Comparison of ENCODE assay signal across 11 mouse cellular contexts in the genomic region with DNA sequence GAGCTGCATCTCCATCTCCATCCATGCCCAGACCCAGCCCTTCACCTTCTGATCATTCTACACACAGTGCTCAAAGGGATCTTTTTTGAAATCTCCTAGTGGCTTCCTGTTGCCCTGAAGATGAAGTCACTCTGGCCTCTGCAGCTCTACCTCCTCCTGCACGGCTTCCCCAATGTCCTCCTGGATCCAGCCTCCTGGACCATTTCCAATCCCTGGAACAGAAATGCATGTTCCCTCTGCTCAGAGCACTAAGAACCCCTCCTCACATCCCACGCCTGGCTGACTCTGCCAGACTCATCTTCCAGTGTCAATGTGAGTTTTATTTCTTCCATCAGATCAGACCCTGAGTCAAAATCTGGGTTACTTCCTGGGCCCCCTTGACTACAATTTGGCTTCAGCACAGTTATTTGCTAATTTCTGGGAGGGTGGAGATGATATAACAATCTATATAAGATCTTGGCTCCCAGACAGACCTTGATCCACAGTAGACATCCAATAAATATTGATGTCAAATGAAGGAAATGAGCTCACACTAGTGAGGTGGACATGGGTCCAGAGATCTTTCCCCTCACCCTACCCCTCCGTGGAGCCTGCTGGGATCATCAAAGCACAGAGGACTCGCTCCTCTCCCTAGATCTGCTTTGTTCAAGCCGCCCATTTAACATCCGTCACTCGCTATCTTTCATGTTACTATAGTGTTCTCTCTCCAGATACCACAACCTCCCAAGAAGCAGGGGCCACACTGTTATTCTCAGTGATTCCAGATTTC. TPM values are rescaled to one million over a fixed set of nuclear protein-coding genes. Genes with fewer than 3 reads are reported as not detected.
DNase-seq lines count a peak whose midpoint lies in the region; ATAC-seq and TF ChIP-seq lines count a peak whose summit lies in the region.
"Had no signal": no experiment of that assay in that cellular context is flagged by ENCODE, and none has a peak within 500 bp of the region (broad histone marks: within the 10 kb centered on the region; RNA-seq: fewer than 3 reads in every experiment).

No protein-coding gene starts in this region.

- H3K27ac ChIP-seq in intestine, embryonic 14.5 days (ENCODE audit: low read depth), result no peak overlapping the region
- H3K27ac ChIP-seq in intestine, postnatal 0 days (ENCODE audit: low read depth, low read length), result no peak overlapping the region
- H3K27ac ChIP-seq in liver, embryonic 11.5 days (ENCODE audit: low read depth, low read length), result no peak overlapping the region
- H3K27ac ChIP-seq: kidney, postnatal 0 days had no signal

- intact Hi-C loops in left cerebral cortex, postnatal 36 days (cut with DNase I), result no loop called here
- intact Hi-C loops in heart, postnatal 14 days (cut with DNase I), result no loop called here

- peak; percentile 46 for DNase-seq in intestine, embryonic 14.5 days (ENCODE audit: low spot score)
- peak; percentile 44 for DNase-seq in Muller cell, postnatal 12 days (ENCODE audit: inconsistent ontology term)
- peak; percentile 39 for DNase-seq in cerebellum, adult 8-10 months
- peak; percentile 44 to 45 for DNase-seq in left cerebral cortex, postnatal 36 days (ENCODE audit: low spot score in 2 of 2)
- DNase-seq in liver, embryonic 11.5 days (ENCODE audit: low spot score), result no peak
- no peak for DNase-seq in embryo, embryonic 10.5 days (ENCODE audit: low spot score)
- no peak for DNase-seq in heart, postnatal 14 days
- DNase-seq: spleen, adult 18-20 months had no signal

- ATAC-seq in intestine, embryonic 14.5 days (replicated peaks; ENCODE audit: low FRiP score, low TSS enrichment, low read depth), result no peak
- ATAC-seq in intestine, postnatal 0 days, result no peak
- ATAC-seq in liver, embryonic 11.5 days (replicated peaks; ENCODE audit: low FRiP score), result no peak

- no peak overlapping the region for H3K9ac ChIP-seq in intestine, embryonic 14.5 days (ENCODE audit: low read length)
- no peak overlapping the region for H3K9ac ChIP-seq in intestine, postnatal 0 days (ENCODE audit: low read depth, low read length)
- H3K9ac ChIP-seq in liver, embryonic 11.5 days (ENCODE audit: low read depth, low read length), result no peak overlapping the region

- H3K27me3 ChIP-seq in intestine, embryonic 14.5 days (replicated peaks; ENCODE audit: control insufficient read depth, insufficient read depth, low read length), result no peaks in the 10 kb centered on the region
- H3K27me3 ChIP-seq in intestine, postnatal 0 days (replicated peaks; ENCODE audit: control insufficient read depth, insufficient read depth, low read length), result no peaks in the 10 kb centered on the region
- H3K27me3 ChIP-seq in liver, embryonic 11.5 days (replicated peaks; ENCODE audit: control insufficient read depth, insufficient read depth, low read length), result no peaks in the 10 kb centered on the region

- no peak overlapping the region for H3K4me2 ChIP-seq in intestine, embryonic 14.5 days (ENCODE audit: low read length)
- no peak overlapping the region for H3K4me2 ChIP-seq in intestine, postnatal 0 days (replicated peaks; ENCODE audit: low read depth)
- H3K4me2 ChIP-seq in liver, embryonic 11.5 days, result no peak overlapping the region

- no peaks in the 10 kb centered on the region for H3K9me3 ChIP-seq in intestine, embryonic 14.5 days (ENCODE audit: control insufficient read depth, low read length)
- H3K9me3 ChIP-seq in intestine, postnatal 0 days (ENCODE audit: control insufficient read depth), result no peaks in the 10 kb centered on the region
- no peaks in the 10 kb centered on the region for H3K9me3 ChIP-seq in liver, embryonic 11.5 days (ENCODE audit: control insufficient read depth, low read length)

- H3K4me1 ChIP-seq in intestine, embryonic 14.5 days (replicated peaks; ENCODE audit: control insufficient read depth, insufficient read depth, low read length), result peaks cover 16% of the 10 kb centered on the region; the same call in 1 of the 2 replicates
- no peaks in the 10 kb centered on the region for H3K4me1 ChIP-seq in intestine, postnatal 0 days (replicated peaks; ENCODE audit: control insufficient read depth, insufficient read depth, low read length)
- H3K4me1 ChIP-seq in liver, embryonic 11.5 days (replicated peaks; ENCODE audit: control insufficient read depth, insufficient read depth, low read length), result no peaks in the 10 kb centered on the region

- H3K4me3 ChIP-seq in intestine, embryonic 14.5 days (ENCODE audit: low read depth, low read length), result no peak overlapping the region
- H3K4me3 ChIP-seq in intestine, postnatal 0 days (ENCODE audit: low read depth, low read length), result no peak overlapping the region
- H3K4me3 ChIP-seq in liver, embryonic 11.5 days (ENCODE audit: low read depth, low read length), result no peak overlapping the region

- TF ChIP-seq CTCF in intestine, postnatal 0 days (IDR thresholded peaks at IDR 0.05; ENCODE audit: low read depth), result no peak

- 69% methylated on average over 7 of the region's 7 CpGs for WGBS in intestine, embryonic 14.5 days
- WGBS in intestine, postnatal 0 days, result 72% methylated on average over 7 of the region's 7 CpGs
- WGBS in liver, embryonic 11.5 days, result 69% methylated on average over 7 of the region's 7 CpGs

- H3K36me3 ChIP-seq in intestine, embryonic 14.5 days (ENCODE audit: control insufficient read depth, insufficient read depth, low read length), result no peaks in the 10 kb centered on the region
- H3K36me3 ChIP-seq in intestine, postnatal 0 days (ENCODE audit: control insufficient read depth, insufficient read depth), result no peaks in the 10 kb centered on the region
- no peaks in the 10 kb centered on the region for H3K36me3 ChIP-seq in liver, embryonic 11.5 days (ENCODE audit: control insufficient read depth, insufficient read depth, low read length)

RNA-seq across cellular contexts. Expression of a gene that starts 10.8 kb away (rescaled TPM):
- 17.6 and 21.3 TPM in 2 replicates for polyA plus RNA-seq in intestine, embryonic 14.5 days (2014; fragmentation: Nextera tagmentation; extraction: Ambion mirVana)
- 10.0 and 10.9 TPM in 2 replicates for polyA plus RNA-seq in intestine, postnatal 0 days (2015; fragmentation: Nextera tagmentation; extraction: Ambion mirVana)
- 100 to 1,000 TPM; 368 to 380 TPM for total RNA-seq in left cerebral cortex, postnatal 36 days (2021)
- 2.8 and 3.1 TPM in 2 replicates for polyA plus RNA-seq in liver, embryonic 11.5 days (2014; fragmentation: Nextera tagmentation; extraction: Ambion mirVana)
- 1 to 10 TPM; 4.6 to 5.0 TPM for total RNA-seq in heart, postnatal 14 days (2021)
- total RNA-seq: megakaryocyte-erythroid progenitor cell, adult 5-6 weeks had no signal

RNA-seq across cellular contexts. Expression of a gene that starts 25.2 kb away (rescaled TPM):
- 24.3 and 26.6 TPM in 2 replicates for polyA plus RNA-seq in intestine, embryonic 14.5 days (2014; fragmentation: Nextera tagmentation; extraction: Ambion mirVana)
- 15.5 and 16.7 TPM in 2 replicates for polyA plus RNA-seq in intestine, postnatal 0 days (2015; fragmentation: Nextera tagmentation; extraction: Ambion mirVana)
- 10 to 100 TPM; 67.6 to 71.9 TPM for total RNA-seq in left cerebral cortex, postnatal 36 days (2021)
- 10.1 and 10.8 TPM in 2 replicates for polyA plus RNA-seq in liver, embryonic 11.5 days (2014; fragmentation: Nextera tagmentation; extraction: Ambion mirVana)
- total RNA-seq in heart, postnatal 14 days (2021), result 1 to 10 TPM; 8.2 to 8.7 TPM

RNA-seq across cellular contexts. Expression of a gene that starts 40.9 kb away (rescaled TPM):
- polyA plus RNA-seq in intestine, embryonic 14.5 days (2014; fragmentation: Nextera tagmentation; extraction: Ambion mirVana), result 89.2 and 92.5 TPM in 2 replicates
- 65.5 and 70.2 TPM in 2 replicates for polyA plus RNA-seq in intestine, postnatal 0 days (2015; fragmentation: Nextera tagmentation; extraction: Ambion mirVana)
- total RNA-seq in left cerebral cortex, postnatal 36 days (2021), result 10 to 100 TPM; 48.6 to 50.7 TPM
- 63.2 and 63.6 TPM in 2 replicates for polyA plus RNA-seq in liver, embryonic 11.5 days (2014; fragmentation: Nextera tagmentation; extraction: Ambion mirVana)
- total RNA-seq in heart, postnatal 14 days (2021), result 10 to 100 TPM; 85.9 to 86.1 TPM

Comparison
In these comparisons a context has a peak if more than half of its experiments do, and no peak if none do; other contexts are left out.
1. DNase-seq: peak in intestine, embryonic 14.5 days (single experiment), Muller cell, postnatal 12 days (single experiment), cerebellum, adult 8-10 months (single experiment) and left cerebral cortex, postnatal 36 days (2 of 2); none in liver, embryonic 11.5 days (single experiment), embryo, embryonic 10.5 days (single experiment) and heart, postnatal 14 days (0 of 2).